Mouse (Mus musculus) heart, embryonic 16.5 days (tissue): ENCODE data around the gene Ttc9c. TPM values are rescaled to one million over a fixed set of nuclear protein-coding genes. Genes with fewer than 3 reads are reported as not detected.
A peak's percentile ranks its signal among the peaks of the same experiment; 100 is the strongest.

ENCODE experiments used
- ATAC-seq: fragments of 200-750 bp; cut with Nextera tagmentation; replicated peaks from 2 replicates; pipeline ENCODE4 v1.8.0; 2017; ENCODE audit warnings: moderate number of reproducible peaks; ENCODE audit not compliant: insufficient read depth, low FRiP score; ENCODE audit errors: extremely low read depth
- H3K27ac ChIP-seq: fragments of 300-500 bp; sonication (generic); 2 replicates; pipeline ENCODE4 v1.5.1; 2014; ENCODE audit warnings: mild to moderate bottlenecking, low read length, control low read depth, moderate library complexity
- H3K27me3 ChIP-seq: fragments of 300-500 bp; sonication (generic); 2 replicates; pipeline ENCODE4 v1.6.1; 2014; ENCODE audit warnings: low read length, mixed read lengths; ENCODE audit not compliant: control insufficient read depth, insufficient read depth
- H3K36me3 ChIP-seq: fragments of 300-500 bp; sonication (generic); 2 replicates; pipeline ENCODE4 v1.6.1; 2014; ENCODE audit not compliant: control insufficient read depth, insufficient read depth
- H3K4me1 ChIP-seq: fragments of 300-500 bp; sonication (generic); 2 replicates; pipeline ENCODE4 v1.6.1; 2014; ENCODE audit warnings: low read length, mixed read lengths; ENCODE audit not compliant: control insufficient read depth, insufficient read depth
- H3K4me2 ChIP-seq: fragments of 300-500 bp; sonication (generic); 2 replicates; pipeline ENCODE4 v1.6.1; 2014; ENCODE audit warnings: low read depth, mild to moderate bottlenecking, control low read depth, low read length
- H3K4me3 ChIP-seq: fragments of 300-500 bp; sonication (generic); 2 replicates; pipeline ENCODE4 v1.5.1; 2014; ENCODE audit warnings: mild to moderate bottlenecking, control low read depth, low read length
- H3K9ac ChIP-seq: fragments of 300-500 bp; sonication (generic); 2 replicates; pipeline ENCODE4 v1.6.1; 2014; ENCODE audit warnings: low read length, control low read depth
- H3K9me3 ChIP-seq: fragments of 300-500 bp; sonication (generic); replicated peaks from 2 replicates; pipeline ENCODE4 v1.6.1; 2016; ENCODE audit warnings: low read length; ENCODE audit not compliant: control insufficient read depth
- WGBS: fragments of 180-500 bp; shearing (Covaris S2); extraction: QIAGEN DNeasy Blood & Tissue Kit; methylation state at CpG from one replicate; pipeline ENCODE4 v1.1.7; 2014; 5-methylcytosine and 5-hydroxymethylcytosine counted together
- polyA plus RNA-seq: library from polyadenylated mRNA; unstranded; fragments of >200 nt; fragmentation: Nextera tagmentation; extraction: Ambion mirVana; gene quantifications from 2 replicates; pipeline ENCODE4 v1.2.1, GENCODE M21; 2015

Ttc9c gene
- polyA plus RNA-seq, 1 experiment from 2014 or later, result 37.7 TPM

DNA sequence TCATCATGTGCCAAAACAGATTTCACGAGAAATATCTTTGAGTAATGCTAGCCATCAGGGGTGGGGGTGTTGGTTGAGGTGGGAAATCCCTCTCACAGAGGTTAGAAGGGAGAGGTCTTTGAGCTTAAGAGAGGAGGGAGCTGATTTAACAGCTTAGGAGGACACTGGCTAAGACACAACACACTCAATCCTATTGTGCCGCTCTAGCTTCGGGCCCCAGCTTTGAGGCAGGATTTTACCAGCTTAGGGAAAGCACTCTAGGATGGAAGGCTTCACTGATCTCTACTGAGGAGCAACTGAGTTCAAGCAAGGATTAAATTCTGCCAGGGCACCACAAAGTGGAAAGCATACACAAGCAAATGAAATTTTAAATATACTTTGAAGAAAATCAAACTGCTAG is 2.1 kb downstream of the Ttc9c start:
- Histone ChIP-seq H3K27me3 (no peaks in the 10 kb centered on the region), H3K27ac (no peak overlapping the region), H3K4me3 (no peak overlapping the region), H3K9ac (peak overlapping the region; percentile 42; the same call in 1 of the 2 replicates), H3K4me1 (peaks cover 18% of the 10 kb centered on the region), H3K36me3 (peaks cover 25% of the 10 kb centered on the region), H3K4me2 (no peak overlapping the region), H3K9me3 (no peaks in the 10 kb centered on the region)
- 75% methylated on average over 3 of the region's 3 CpGs for WGBS
- no peak for ATAC-seq

DNA sequence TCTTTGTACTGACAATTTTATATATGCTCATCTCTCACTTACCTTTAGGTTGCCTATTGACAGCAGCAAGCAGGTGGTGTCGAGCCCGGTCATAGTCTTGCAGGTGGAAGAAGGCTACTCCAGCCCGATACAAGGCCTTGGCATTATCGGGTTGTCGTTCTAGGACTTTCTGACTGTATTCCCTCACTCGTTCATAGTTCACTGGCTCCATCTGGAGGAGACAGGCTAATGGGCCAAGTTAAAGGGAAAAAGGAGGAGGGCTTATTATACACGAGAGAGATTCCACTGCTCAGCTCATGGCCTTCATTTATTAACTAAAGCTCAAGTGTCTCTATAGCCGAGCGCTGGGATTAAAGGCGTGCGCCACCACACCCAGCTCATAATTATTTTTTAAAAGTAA is 3.3 kb downstream of the Ttc9c start:
- Histone ChIP-seq H3K4me2 (no peak overlapping the region), H3K27ac (no peak overlapping the region), H3K9me3 (no peaks in the 10 kb centered on the region), H3K27me3 (no peaks in the 10 kb centered on the region), H3K9ac (no peak overlapping the region), H3K36me3 (peaks cover 29% of the 10 kb centered on the region), H3K4me1 (peaks cover 15% of the 10 kb centered on the region), H3K4me3 (no peak overlapping the region)
- no peak for ATAC-seq
- WGBS, result 77% methylated on average over 11 of the region's 11 CpGs

DNA sequence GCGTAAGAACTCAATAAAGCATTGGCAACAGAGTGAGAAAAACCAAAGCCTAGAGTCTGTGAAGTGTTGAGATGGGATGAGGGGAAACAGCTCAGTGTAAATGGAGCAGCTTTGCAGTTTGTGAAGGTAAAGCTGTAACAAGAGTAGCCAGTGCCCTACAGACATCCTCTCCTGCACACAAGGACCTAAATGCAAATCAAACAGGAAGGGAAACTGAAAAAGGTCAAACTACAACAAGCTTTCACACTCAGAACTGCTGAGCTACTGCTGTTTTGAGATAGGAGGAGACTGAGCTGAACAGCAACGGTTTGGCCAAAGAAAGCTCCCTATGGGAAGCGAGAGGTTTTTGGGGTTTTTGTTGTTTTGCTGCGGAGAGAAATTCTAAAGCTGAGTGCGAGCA is 12.3 kb downstream of the Ttc9c start:
- Histone ChIP-seq H3K9me3 (no peaks in the 10 kb centered on the region), H3K4me3 (no peak overlapping the region), H3K36me3 (peaks cover 16% of the 10 kb centered on the region), H3K27ac (no peak overlapping the region), H3K4me1 (peaks cover 5% of the 10 kb centered on the region), H3K27me3 (no peaks in the 10 kb centered on the region), H3K4me2 (no peak overlapping the region), H3K9ac (no peak overlapping the region)
- WGBS, result 93% methylated on average over 5 of the region's 5 CpGs
- no peak for ATAC-seq

DNA sequence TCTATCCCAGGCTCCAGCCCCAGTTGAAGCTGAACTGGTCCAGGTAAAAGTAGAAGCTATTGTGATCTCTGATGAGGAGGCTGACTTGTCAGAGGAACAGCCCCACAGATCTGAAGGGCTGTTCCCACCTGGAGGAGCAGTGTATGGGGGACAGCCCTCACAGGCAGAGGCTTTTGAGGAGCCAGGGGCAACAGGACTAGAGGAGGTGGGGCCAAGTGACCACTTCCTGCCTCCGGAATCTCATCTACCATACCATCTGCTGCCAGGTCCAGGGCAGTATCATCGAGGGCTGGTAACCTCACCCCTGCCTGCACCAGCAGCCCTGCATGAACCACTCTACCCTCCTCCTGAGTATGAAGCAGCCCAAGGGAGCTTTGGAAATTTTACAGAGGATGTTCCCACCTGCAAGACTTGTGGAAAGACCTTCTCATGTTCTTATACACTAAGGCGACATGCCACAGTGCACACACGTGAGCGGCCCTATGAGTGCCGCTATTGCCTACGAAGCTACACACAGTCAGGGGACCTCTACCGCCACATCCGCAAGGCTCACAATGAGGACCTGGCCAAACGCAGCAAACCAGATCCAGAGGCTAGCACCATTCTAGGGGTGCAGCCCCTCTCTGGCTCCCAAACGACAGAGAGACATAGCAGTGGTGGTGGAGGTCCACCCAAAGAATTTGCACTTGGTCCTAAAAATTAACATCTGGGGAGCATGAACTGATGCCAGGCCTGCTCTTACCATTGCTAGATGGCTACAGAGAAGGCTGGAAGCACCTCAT is 15.1 kb downstream of the Ttc9c start:
- H3K27me3 ChIP-seq, result no peaks in the 10 kb centered on the region
- no peak overlapping the region for H3K4me3 ChIP-seq
- H3K27ac ChIP-seq, result no peak overlapping the region
- 0 out of 2 replicates have a peak, but pooled peaks cover 5% of the 10 kb centered on the region for H3K36me3 ChIP-seq
- 92% methylated on average over 11 of the region's 11 CpGs for WGBS
- H3K9me3 ChIP-seq, result no peaks in the 10 kb centered on the region
- ATAC-seq, result no peak
- no peak overlapping the region for H3K4me2 ChIP-seq
- peaks cover 8% of the 10 kb centered on the region for H3K4me1 ChIP-seq
- H3K9ac ChIP-seq, result no peak overlapping the region

DNA sequence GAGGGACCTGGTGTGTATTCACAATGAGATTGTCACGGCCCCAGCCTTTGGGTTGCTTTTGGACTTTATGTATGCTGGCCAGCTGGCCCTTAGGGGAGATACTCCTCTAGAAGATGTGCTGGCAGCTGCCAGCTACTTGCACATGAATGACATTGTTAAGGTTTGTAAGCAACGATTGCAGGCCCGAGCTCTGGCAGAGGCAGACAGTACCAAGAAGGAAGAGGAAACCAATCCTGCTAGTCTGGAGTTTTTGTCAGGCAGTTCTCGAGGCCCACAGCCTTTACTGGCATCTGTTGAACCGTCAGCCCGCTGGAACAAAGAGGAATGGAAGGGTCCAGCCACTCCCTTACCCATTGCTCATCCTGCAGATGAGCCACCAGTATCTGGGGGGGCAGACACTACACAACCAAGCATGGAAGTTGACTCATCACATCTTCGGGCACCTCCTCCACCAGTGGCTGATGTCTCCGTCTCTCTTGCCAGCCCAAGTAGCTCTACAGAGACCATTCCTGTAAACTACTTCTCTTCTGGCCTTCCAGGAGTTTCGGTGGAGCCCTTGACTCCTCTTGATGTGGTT is 15.8 kb downstream of the Ttc9c start:
- H3K27me3 ChIP-seq, result no peaks in the 10 kb centered on the region
- H3K36me3 ChIP-seq, result 0 out of 2 replicates have a peak, but pooled peaks cover 5% of the 10 kb centered on the region
- no peaks in the 10 kb centered on the region for H3K9me3 ChIP-seq
- WGBS, result 89% methylated on average over 9 of the region's 9 CpGs
- no peak overlapping the region; the same call in 1 of the 2 replicates for H3K27ac ChIP-seq
- no peak overlapping the region for H3K4me3 ChIP-seq
- H3K4me2 ChIP-seq, result peak overlapping the region; percentile 79
- ATAC-seq, result no peak
- H3K4me1 ChIP-seq, result peaks cover 13% of the 10 kb centered on the region
- no peak overlapping the region for H3K9ac ChIP-seq

DNA sequence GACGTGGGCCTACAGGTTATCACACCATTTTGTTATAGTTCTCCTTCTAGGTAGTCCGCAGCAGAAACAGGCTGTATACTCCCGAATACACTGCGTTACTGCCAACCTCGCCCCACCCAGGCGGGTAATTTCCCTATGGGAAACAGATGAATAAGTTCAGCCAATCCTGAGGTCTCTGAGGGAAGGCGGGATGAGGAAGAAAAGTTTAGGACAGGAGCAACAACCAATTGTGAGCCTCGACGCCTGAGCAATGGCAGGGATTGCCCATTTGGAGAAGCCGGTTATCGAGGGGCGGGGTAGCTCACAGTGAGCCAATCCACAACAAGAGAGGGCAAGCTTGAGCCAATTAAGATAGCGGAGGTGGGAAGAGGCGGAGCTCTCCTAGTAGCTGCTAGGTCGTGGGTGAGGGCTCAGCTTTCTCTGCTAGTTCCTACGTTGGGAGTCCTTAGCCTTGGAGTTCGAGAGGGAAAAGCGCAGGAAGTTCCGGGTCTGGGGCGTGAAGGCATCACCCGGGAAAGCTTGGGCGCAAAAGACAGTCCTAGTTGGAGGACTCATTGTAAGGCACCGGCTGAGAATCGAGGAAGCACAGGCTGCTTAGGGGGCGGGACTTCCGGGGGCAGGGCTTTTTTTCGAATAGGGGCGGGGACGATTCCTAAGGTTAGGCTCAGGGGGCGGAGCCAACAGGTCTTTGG is 16.9 kb downstream of the Ttc9c start, which contains the start of gene Zbtb3:
Zbtb3 (plus strand) TSS at position 426 of the 692 bp plus-strand sequence.
- Histone ChIP-seq H3K9ac (peak within 1 kb of the TSS; percentile 70), H3K36me3 (0 out of 2 replicates have a peak, but pooled peaks cover 3% of the 10 kb centered on the region), H3K9me3 (no peaks in the 10 kb centered on the region), H3K27me3 (no peaks in the 10 kb centered on the region), H3K27ac (peak within 1 kb of the TSS; percentile 87), H3K4me1 (peaks cover 18% of the 10 kb centered on the region), H3K4me2 (peak within 1 kb of the TSS; percentile 79), H3K4me3 (peak within 1 kb of the TSS; percentile 89)
- peak; percentile 97 for ATAC-seq
- WGBS, result under 1% methylated on average over 30 of the region's 30 CpGs

DNA sequence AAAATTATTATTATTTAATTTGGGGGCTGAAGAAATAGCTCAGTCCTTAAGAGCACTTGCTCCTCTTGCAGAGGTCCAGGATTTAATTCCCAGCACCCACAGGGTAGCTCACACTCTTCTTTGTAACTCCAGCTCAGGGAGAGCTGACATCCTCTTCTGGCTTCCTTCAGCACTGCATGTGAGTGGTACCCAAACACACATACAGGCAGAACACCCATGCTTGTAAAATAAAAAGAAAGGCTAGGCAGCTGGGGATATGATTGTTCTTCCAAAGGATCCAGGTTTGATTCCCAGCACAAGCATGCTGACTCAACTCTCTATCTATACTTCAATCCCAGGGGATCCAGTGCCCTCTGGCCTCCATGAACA is 20.2 kb downstream of the Ttc9c start:
- peaks cover 24% of the 10 kb centered on the region for H3K4me1 ChIP-seq
- H3K27me3 ChIP-seq, result no peaks in the 10 kb centered on the region
- peaks cover 11% of the 10 kb centered on the region for H3K36me3 ChIP-seq
- H3K9ac ChIP-seq, result no peak overlapping the region; the same call in none of the 2 replicates
- H3K4me2 ChIP-seq, result peak overlapping the region; percentile 80
- peak overlapping the region; percentile 92 for H3K4me3 ChIP-seq
- no peak overlapping the region for H3K27ac ChIP-seq
- no peak for ATAC-seq
- no peaks in the 10 kb centered on the region for H3K9me3 ChIP-seq

DNA sequence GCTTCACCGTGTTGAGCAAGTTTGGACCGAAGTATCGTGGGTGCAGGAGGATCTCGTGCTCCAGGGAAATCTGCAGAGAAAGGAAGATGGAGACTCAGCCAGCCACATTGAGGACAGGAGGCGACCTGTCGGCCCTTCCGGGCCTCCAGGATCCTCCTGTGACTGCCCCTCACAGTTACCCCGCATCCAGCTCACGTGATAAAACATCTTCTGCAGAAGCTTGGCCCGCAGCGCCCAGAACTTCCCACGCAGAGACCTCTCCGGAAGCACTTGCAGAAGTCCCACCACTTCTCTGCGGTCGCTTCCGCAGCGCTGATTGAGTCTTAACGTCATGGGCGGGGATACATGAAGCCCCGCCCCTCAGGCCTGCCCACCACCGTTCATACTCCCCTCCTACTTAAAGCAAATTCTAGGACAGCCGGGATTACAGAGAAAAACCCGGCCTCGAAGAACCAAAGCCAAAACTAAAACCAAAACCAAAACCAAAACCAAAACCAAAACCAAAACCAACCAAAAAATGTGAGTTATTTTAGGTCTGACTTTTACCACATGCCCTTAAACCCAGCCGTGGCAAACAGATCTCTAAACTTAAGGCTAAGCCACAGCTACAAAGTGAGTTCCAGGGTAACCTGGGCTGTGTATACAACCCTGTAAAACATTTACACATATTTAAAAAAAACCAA is 20.7 kb downstream of the Ttc9c start, which contains the start of gene Polr2g:
Polr2g (minus strand) TSS at position 314 of the 683 bp plus-strand sequence.
- Histone ChIP-seq H3K36me3 (peaks cover 16% of the 10 kb centered on the region), H3K4me3 (peak within 1 kb of the TSS; percentile 92), H3K4me2 (peak within 1 kb of the TSS; percentile 80), H3K9ac (peak within 1 kb of the TSS; percentile 85), H3K9me3 (no peaks in the 10 kb centered on the region), H3K27me3 (no peaks in the 10 kb centered on the region), H3K4me1 (peaks cover 24% of the 10 kb centered on the region), H3K27ac (peak within 1 kb of the TSS; percentile 82)
- WGBS, result 1% methylated on average over 25 of the region's 25 CpGs
- ATAC-seq, result peak; percentile 74
